Mouse (Mus musculus): ENCODE measurements around the gene Olfr273. TPM values are rescaled to one million over a fixed set of nuclear protein-coding genes. Genes with fewer than 3 reads are reported as not detected.
"Not testable (repeated sequence)": the region's sequence is repeated elsewhere in the genome, so short reads cannot be mapped to it uniquely, and the experiment has no call there.

Gene Olfr273
- not detected in 2 replicates for total RNA-seq (2014; fragmentation: Nextera tagmentation)
- total RNA-seq (2017) = not detected in 2 replicates

DNA sequence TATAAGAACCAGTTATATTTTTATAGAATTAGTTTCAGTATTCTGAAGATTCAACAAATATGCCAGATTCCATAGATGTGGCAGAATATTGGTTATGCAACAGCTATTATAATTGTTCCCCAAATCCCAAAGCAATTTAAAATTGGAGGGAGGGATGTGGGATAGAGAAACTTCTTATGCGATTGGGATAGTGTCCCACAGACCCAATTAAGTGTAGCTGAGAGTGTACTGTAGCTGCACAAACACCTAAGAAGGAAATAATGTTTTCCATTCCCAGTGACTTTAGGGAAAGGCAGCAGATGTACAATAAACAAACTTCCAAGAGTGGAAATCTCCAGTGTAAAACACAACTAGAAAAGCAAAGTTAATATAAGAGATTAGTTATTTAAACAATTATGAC, at the start of gene Olfr273:
Gene Olfr273 (minus strand): TSS at position 101 of the 400 bp plus-strand sequence.
- ATAC-seq (replicated peaks; ENCODE audit: poor library complexity, severe bottlenecking) = no peak

DNA sequence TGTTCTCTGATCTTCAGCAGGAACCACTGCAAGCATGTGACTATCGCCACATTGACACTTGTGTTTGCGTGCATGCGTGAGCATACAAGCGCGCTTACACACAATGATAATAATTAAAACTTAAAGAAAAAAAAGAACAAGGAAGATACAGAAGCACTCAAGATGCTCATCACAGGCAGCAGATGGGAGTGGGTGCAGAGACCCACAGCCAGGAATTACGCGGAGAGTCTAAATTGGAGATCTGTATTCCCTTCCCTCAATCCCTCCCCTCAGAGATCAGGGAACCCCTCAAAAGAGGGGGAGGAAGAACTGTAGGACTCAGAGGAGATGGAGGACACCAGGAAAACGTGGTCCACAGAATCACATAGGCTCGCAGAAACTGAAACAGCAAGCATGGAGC, 5.1 kb upstream of the Olfr273 start:
- ATAC-seq (replicated peaks; ENCODE audit: poor library complexity, severe bottlenecking) = no peak

DNA sequence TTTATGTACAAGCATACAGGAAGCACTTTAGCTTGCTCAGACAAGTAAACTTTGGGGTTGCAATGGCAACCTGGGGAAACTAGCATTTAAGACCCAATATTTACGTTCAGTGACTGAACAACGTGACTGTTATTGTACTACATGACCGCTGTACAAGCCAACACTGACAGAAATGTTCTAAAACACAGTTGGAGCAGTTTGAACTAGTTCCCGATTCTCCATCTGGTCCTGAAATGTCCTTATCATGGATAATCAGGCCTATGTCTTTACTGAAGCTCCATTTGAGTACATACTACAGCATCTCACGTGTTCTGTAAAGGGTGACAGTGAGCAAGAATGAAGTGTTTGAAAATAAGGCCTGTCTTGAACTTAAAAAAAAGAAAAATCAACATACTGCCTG, 9.4 kb downstream of the Olfr273 start:
- no peak for ATAC-seq (replicated peaks; ENCODE audit: poor library complexity, severe bottlenecking)

DNA sequence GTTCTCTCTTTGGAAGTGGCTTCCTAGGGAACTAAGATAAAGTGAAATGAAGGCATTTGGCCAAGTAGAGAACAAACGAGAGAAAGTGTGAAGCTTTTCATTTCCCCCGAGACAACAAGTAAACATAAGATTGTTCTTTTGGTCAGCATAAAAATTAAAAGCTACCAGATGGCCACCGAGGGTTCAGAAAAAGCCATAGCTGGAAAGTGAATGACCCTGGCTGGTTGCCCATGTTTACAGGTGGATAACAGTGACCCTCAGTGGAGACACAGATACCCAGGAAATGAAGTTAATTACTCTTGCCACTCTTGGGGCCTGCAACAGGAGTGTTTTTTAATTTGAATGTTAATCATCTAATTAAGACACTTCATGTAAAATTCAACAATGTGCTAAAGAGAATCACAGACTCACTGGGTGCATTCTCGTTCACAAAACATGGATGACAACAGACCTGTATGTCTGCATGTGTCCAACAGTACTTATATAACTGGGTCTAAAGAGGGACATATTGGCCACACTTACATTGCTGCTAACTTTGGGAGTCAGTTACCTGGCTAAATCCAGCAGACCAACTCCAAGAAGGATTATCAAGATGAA, 9.9 kb downstream of the Olfr273 start:
- ATAC-seq (replicated peaks; ENCODE audit: poor library complexity, severe bottlenecking) = no peak

DNA sequence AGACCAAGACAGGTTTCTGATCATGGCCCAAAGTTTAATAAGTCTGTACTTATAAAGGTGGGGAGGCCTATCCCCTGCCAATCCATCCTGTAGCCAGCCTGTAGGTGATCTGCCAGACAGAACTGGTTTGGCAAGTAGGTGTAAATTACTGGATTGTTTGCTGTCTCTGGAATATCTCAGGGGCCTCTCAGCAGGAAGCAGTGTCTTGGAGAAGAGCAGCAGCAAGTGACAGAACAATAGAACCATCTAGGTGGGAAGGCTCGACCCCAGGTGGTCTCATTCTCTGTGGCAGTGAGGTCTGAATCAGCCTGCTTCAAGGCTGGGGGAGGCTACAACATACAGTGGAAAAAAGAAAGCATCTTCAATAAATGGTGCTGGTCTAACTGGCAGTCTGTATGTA, 13.6 kb downstream of the Olfr273 start:
- not testable (repeated sequence) for ATAC-seq (replicated peaks; ENCODE audit: poor library complexity, severe bottlenecking)

DNA sequence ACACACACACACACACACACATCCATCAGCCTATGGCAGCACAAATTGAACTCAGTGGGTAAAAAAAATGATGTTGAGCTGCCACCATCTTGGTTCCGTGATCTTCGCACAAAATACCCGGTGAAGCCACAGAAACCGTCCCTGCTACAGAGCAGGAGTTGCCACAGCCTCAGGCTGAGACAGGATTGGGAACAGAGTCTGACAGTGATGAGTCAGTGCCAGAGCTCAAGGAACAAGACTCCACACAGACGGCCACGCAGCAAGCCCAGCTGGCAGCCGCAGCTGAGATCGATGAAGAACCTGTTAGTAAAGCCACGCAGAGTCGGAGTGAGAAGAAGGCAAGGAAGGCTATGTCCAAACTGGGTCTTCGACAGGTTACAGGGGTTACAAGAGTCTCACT, 37.7 kb downstream of the Olfr273 start:
- no peak for ATAC-seq (replicated peaks; ENCODE audit: poor library complexity, severe bottlenecking)

DNA sequence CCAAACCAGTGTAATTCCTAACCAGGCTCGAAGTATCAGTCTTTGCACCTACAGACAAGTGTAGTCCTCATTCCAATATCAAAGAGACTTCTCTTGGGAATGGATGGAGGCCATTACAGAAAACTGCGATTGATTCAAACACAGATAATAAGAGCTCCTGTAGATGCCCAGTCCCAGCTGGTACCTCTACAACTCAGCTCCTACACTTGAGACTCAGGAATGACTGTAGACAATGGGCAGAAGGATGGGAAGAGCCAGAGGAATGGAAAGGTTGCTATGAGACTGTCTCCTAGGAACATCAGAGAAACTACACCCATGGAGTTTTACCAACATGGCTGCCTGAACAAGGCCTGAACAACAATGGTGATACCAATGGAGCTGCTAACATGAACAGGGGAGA, 44.7 kb downstream of the Olfr273 start, which contains the start of gene Olfr275:
Gene Olfr275 (plus strand): TSS at position 301 of the 400 bp plus-strand sequence.
- ATAC-seq (replicated peaks; ENCODE audit: poor library complexity, severe bottlenecking) = no peak

DNA sequence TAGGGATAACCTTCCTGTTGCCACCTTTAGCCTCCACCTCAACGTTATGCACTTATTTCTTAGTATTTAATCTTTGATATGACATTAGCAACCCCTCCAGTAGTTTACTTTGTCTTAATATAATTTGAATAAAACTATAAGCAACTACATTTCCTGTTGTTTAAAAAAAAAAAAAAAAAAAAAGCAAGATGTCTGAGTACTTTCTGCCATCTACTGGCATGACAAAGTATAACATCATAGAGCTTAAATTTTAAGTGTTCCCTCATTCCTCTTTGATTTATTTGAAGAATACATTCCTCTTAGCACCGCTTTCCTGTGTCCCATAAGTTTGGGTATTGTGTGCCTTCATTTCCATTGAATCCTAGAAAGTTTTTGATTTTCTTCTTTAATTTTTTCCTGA, 47.2 kb downstream of the Olfr273 start:
- no peak; the same call in 1 of the 2 replicates for ATAC-seq (replicated peaks; ENCODE audit: poor library complexity, severe bottlenecking)

Other genes starting within 250 kb of the Olfr273 start
- gene Olfr275, start 44.6 kb downstream of the Olfr273 start, total RNA-seq (2014; fragmentation: Nextera tagmentation) = not detected in 2 replicates
- not detected in 2 replicates for gene Olfr275, start 44.6 kb downstream of the Olfr273 start, total RNA-seq (2017)
- gene Olfr272, start 59.9 kb upstream of the Olfr273 start, total RNA-seq (2014; fragmentation: Nextera tagmentation) = 2.6 TPM in 1 of 2 replicates, not detected in the other
- gene Olfr272, start 59.9 kb upstream of the Olfr273 start, total RNA-seq (2017) = not detected in 2 replicates
- not detected in 2 replicates for gene Olfr270, start 105.3 kb upstream of the Olfr273 start, total RNA-seq (2014; fragmentation: Nextera tagmentation)
- gene Olfr270, start 105.3 kb upstream of the Olfr273 start, total RNA-seq (2017) = not detected in 2 replicates
- not detected in 2 replicates for gene Nipsnap3a, start 130.0 kb upstream of the Olfr273 start, total RNA-seq (2014; fragmentation: Nextera tagmentation)
- not detected in 2 replicates for gene Nipsnap3a, start 130.0 kb upstream of the Olfr273 start, total RNA-seq (2017)
- 59.4 and 65.4 TPM in 2 replicates for gene Nipsnap3b, start 152.6 kb upstream of the Olfr273 start, total RNA-seq (2014; fragmentation: Nextera tagmentation)
- gene Nipsnap3b, start 152.6 kb upstream of the Olfr273 start, total RNA-seq (2017) = 31.0 and 45.3 TPM in 2 replicates

Data from granulocyte monocyte progenitor cell, adult 5-6 weeks (primary cell).